Mouse (Mus musculus) embryonic facial prominence, embryonic 15.5 days (tissue): ENCODE measurements around the gene Lrmda. TPM values are rescaled to one million over a fixed set of nuclear protein-coding genes. Genes with fewer than 3 reads are reported as not detected.

ENCODE experiments used
- ATAC-seq: fragments of 200-750 bp; cut with Nextera tagmentation; 2 replicates; pipeline ENCODE4 v1.8.0; 2017; ENCODE audit warnings: low read depth, moderate TSS enrichment; ENCODE audit not compliant: insufficient number of reproducible peaks, low FRiP score, low TSS enrichment
- H3K27ac ChIP-seq: fragments of 300-500 bp; sonication (generic); replicated peaks from 2 replicates; pipeline ENCODE4 v1.5.1; 2015; ENCODE audit warnings: mild to moderate bottlenecking, inconsistent platforms
- H3K27me3 ChIP-seq: fragments of 300-500 bp; sonication (generic); 2 replicates; pipeline ENCODE4 v1.6.1; 2015; ENCODE audit warnings: inconsistent platforms
- H3K36me3 ChIP-seq: fragments of 300-500 bp; sonication (generic); 2 replicates; pipeline ENCODE4 v1.6.1; 2015; ENCODE audit warnings: mild to moderate bottlenecking, inconsistent platforms
- H3K4me1 ChIP-seq: fragments of 300-500 bp; sonication (generic); 2 replicates; pipeline ENCODE4 v1.6.1; 2015; ENCODE audit warnings: inconsistent platforms
- H3K4me2 ChIP-seq: fragments of 300-500 bp; sonication (generic); replicated peaks from 2 replicates; pipeline ENCODE4 v1.6.1; 2015; ENCODE audit warnings: mild to moderate bottlenecking, inconsistent platforms
- H3K4me3 ChIP-seq: fragments of 300-500 bp; sonication (generic); replicated peaks from 2 replicates; pipeline ENCODE4 v1.5.1; 2015; ENCODE audit warnings: mild to moderate bottlenecking, inconsistent platforms
- H3K9ac ChIP-seq: fragments of 300-500 bp; sonication (generic); 2 replicates; pipeline ENCODE4 v1.6.1; 2015; ENCODE audit warnings: inconsistent platforms
- H3K9me3 ChIP-seq: fragments of 300-500 bp; sonication (generic); replicated peaks from 2 replicates; pipeline ENCODE4 v1.6.1; 2016; ENCODE audit warnings: inconsistent platforms
- WGBS: fragments of 180-500 bp; shearing (Covaris S2); methylation state at CpG from one replicate; pipeline ENCODE4 v1.1.7; 2015; 5-methylcytosine and 5-hydroxymethylcytosine counted together
- polyA plus RNA-seq: library from polyadenylated mRNA; unstranded; fragments of >200 nt; fragmentation: Nextera tagmentation; extraction: Ambion mirVana; gene quantifications from 2 replicates; pipeline ENCODE4 v1.2.1, GENCODE M21; 2015

The Lrmda gene
- polyA plus RNA-seq, 1 experiment from 2014 or later = 0.64 TPM

DNA sequence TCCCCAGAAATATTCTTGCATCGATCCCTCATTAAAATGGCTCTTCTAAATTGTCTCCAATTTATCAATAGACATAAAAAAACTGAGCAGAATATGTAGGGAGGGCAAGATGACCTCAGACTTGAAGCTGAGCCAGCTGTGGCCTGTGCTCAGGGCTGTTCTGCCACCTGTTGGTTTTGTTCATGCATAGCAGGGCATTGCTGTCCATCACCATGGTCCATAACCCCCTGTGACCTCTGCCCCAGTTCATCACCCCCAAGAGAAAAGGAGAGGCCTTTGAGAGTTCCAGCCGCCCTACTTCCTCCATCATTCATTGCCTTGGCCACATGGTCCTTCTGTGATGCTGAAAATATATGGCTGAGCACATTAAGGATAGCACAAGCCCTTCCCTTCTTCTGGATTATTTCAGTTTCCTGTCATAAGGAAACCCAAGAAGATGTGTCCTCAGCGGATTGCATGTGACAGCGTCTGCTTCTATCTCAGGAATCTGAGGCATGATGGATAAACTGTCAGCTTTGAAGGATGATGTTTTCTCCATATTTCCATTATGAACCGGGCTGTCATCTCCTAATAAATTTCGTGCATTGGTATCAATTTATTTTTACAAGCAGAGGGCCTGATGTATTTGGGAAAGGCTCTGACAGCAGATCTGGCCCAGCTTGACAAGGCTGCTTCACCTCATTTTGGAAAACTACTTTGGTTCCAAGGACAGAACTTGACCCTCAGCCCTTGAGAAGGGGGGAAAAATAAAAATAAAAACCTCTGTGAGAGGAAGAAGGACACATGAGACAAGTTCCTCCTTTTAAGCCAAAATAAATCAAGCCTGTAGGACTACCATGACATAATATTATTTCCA, 798.1 kb downstream of the Lrmda start:
- no peak for ATAC-seq
- Histone ChIP-seq H3K4me1 (peaks cover 17% of the 10 kb centered on the region), H3K36me3 (no peaks in the 10 kb centered on the region), H3K4me2 (no peak overlapping the region), H3K9me3 (no peaks in the 10 kb centered on the region), H3K9ac (no peak overlapping the region), H3K27ac (no peak overlapping the region), H3K4me3 (no peak overlapping the region), H3K27me3 (no peaks in the 10 kb centered on the region)
- WGBS = 75% methylated on average over 6 of the region's 6 CpGs

GRCm38 (mm10) chr14:22818202-22818530, 798.7 kb downstream of the Lrmda start:
- Histone ChIP-seq H3K9ac (no peak overlapping the region), H3K9me3 (no peaks in the 10 kb centered on the region), H3K36me3 (no peaks in the 10 kb centered on the region), H3K27ac (no peak overlapping the region), H3K4me2 (no peak overlapping the region), H3K27me3 (no peaks in the 10 kb centered on the region), H3K4me3 (no peak overlapping the region), H3K4me1 (peaks cover 13% of the 10 kb centered on the region)
- 55% methylated on average over 3 of the region's 3 CpGs for WGBS
- no peak for ATAC-seq

DNA sequence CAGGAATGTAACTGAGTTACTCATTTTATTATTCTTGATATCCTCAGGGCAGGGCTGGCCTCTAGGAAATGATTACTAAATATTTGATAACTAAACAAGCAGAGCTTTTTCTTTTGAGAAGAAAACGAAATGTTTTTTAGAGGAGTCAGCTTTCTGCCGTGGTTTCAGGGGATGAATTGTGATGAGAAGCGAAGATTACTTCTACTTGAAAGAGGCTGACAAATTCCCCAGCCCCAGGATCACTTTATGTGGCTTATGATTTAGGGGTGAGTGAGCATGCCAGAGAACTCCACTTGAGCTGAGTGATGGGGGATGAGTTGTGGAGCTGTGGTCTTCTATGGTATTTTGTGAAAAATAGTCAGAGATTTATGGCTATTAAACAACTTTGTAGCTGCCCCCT, 803.4 kb downstream of the Lrmda start:
- Histone ChIP-seq H3K4me3 (no peak overlapping the region), H3K36me3 (no peaks in the 10 kb centered on the region)

DNA sequence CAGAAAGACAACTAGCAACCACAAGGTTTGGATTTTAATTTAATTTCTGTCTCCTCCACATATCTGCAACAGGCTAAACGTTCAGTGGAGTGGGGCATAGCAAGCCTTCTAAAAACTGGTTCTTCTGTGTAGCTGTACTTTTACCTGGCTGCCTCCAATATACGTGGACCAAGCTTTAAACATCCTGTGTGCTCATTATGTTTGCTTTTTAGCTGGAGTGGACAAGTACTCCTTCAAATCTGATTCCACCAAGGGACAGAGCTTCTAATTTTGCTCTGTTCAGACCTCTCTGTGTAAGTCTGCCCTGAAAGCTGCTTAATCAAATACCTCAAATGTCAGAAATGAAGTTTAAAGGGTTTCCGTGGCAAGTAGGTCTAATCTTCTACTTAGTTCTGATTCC, 807.3 kb downstream of the Lrmda start:
- no peak overlapping the region for H3K4me3 ChIP-seq
- H3K36me3 ChIP-seq = no peaks in the 10 kb centered on the region
- no peaks in the 10 kb centered on the region for H3K4me1 ChIP-seq
- WGBS = 55% methylated on average over 3 of the region's 3 CpGs
- no peaks in the 10 kb centered on the region for H3K27me3 ChIP-seq
- H3K9ac ChIP-seq = no peak overlapping the region
- no peak for ATAC-seq
- H3K4me2 ChIP-seq = no peak overlapping the region
- no peak overlapping the region for H3K27ac ChIP-seq
- H3K9me3 ChIP-seq = no peaks in the 10 kb centered on the region

More for the DNA sequence above, 803.4 kb downstream of the Lrmda start:
- H3K4me2 ChIP-seq = no peak overlapping the region
- no peak for ATAC-seq
- 44% methylated on average over 3 of the region's 3 CpGs for WGBS
- no peaks in the 10 kb centered on the region for H3K27me3 ChIP-seq
- H3K4me1 ChIP-seq = no peaks in the 10 kb centered on the region
- H3K9ac ChIP-seq = no peak overlapping the region
- 0 out of 2 replicates have a peak overlapping the region, but pooled peaks have one; percentile 39 for H3K27ac ChIP-seq
- no peaks in the 10 kb centered on the region for H3K9me3 ChIP-seq

DNA sequence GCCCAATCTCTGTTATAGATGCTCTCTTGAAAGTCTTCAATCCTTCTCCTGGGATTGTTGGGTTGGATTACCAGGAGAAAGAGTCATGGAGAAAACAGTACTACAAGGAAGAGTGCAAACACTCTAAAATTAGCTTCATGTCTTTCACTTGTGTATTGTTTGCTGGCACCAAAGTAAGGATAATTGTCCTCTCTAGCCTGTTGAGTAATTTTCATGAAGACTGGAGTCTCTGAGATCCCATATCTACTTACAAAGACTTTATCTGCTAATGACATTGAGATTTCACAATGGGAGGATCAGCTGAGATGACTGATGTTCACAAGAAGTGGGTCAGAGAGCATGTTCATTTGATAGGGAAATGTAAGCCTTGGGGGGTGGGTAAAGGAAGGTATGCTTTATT, 817.5 kb downstream of the Lrmda start:
- no peak overlapping the region for H3K27ac ChIP-seq

GRCm38 (mm10) chr14:22841136-22841535, 821.6 kb downstream of the Lrmda start:
- 89% methylated on average over 4 of the region's 4 CpGs for WGBS
- Histone ChIP-seq H3K36me3 (no peaks in the 10 kb centered on the region), H3K4me2 (no peak overlapping the region), H3K9ac (no peak overlapping the region), H3K9me3 (no peaks in the 10 kb centered on the region), H3K27ac (no peak overlapping the region), H3K4me3 (no peak overlapping the region), H3K4me1 (peaks cover 6% of the 10 kb centered on the region; the same call in 1 of the 2 replicates), H3K27me3 (no peaks in the 10 kb centered on the region)
- no peak for ATAC-seq

More for the DNA sequence above, 817.5 kb downstream of the Lrmda start:
- Histone ChIP-seq H3K4me1 (no peaks in the 10 kb centered on the region), H3K4me2 (no peak overlapping the region), H3K36me3 (no peaks in the 10 kb centered on the region), H3K9ac (no peak overlapping the region), H3K4me3 (no peak overlapping the region), H3K9me3 (no peaks in the 10 kb centered on the region), H3K27me3 (no peaks in the 10 kb centered on the region)
- no peak for ATAC-seq

- no peak overlapping the region for H3K27ac ChIP-seq
- H3K4me2 ChIP-seq = no peak overlapping the region
- H3K9me3 ChIP-seq = no peaks in the 10 kb centered on the region
- no peak overlapping the region for H3K9ac ChIP-seq
- H3K4me3 ChIP-seq = no peak overlapping the region
- no peaks in the 10 kb centered on the region for H3K36me3 ChIP-seq
- no peaks in the 10 kb centered on the region for H3K27me3 ChIP-seq
- no peak for ATAC-seq
- peaks cover 14% of the 10 kb centered on the region; the same call in 1 of the 2 replicates for H3K4me1 ChIP-seq
Observed at GRCm38 (mm10) chr14:22844006-22844405, 824.5 kb downstream of the Lrmda start.

- Histone ChIP-seq H3K36me3 (no peaks in the 10 kb centered on the region), H3K27me3 (no peaks in the 10 kb centered on the region), H3K27ac (no peak overlapping the region), H3K4me3 (no peak overlapping the region), H3K4me2 (no peak overlapping the region), H3K9me3 (no peaks in the 10 kb centered on the region), H3K4me1 (peaks cover 14% of the 10 kb centered on the region; the same call in 1 of the 2 replicates), H3K9ac (no peak overlapping the region)
- WGBS = 71% methylated on average over 4 of the region's 4 CpGs
- no peak for ATAC-seq
Observed at GRCm38 (mm10) chr14:22845401-22845800, 825.9 kb downstream of the Lrmda start.

DNA sequence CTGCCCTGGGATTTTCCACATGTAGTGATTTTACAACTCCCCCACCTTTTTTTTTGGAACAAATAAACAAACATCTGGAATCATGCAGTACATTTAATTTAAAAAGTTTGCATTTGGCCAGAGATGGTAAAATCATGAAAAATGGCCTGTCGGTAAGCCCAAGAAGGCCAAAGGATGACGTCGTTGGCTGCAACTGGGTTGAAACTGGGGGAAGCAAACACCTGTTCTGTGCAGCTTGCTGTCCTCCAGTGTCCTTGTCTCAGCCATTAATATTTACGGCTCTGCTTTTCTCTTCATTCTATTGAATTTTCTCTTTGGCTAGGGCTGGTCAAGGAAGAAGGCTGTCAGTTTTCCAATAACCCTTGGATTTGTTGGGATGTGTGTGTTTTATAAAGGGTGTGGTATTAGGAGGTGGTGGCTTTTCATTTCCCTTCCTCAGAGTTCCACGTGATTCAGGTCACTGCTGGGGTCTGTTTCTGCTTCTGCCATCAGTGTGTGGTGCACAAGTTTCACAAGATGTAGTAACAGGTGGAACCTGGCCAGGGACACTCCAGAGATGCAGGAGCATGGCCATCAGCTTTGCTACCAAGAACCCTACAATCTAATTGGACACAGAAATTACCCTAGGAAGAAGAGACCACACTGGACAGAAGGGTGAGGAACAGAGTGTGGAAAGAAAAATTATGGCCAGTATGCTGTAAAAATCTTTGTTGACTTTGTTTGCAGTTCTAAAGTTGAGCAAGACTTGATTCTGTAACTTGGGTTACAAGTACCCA, 827.7 kb downstream of the Lrmda start:
- WGBS = 48% methylated on average over 5 of the region's 5 CpGs

DNA sequence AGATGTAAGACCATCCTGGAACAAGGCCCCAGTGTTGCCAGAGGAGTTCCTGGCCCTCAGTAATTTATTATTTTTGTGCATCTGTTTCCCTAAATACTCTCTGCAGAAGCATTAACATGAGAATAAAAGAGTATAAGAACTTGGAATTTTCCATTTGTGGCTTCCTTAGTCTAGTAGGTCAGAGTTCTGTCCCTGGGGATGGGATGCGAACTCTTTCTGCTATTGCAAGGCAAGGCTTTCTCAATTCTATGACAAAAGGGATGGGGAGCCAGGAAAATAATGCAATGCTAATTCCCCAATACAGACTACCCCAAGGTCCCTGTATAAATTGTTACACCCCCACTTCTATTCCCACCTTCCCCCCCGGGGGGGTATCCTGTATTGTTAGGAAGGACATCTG, 829.6 kb downstream of the Lrmda start:
- 76% methylated on average over 2 of the region's 2 CpGs for WGBS
- H3K9ac ChIP-seq = no peak overlapping the region
- H3K27ac ChIP-seq = no peak overlapping the region
- ATAC-seq = no peak
- H3K4me2 ChIP-seq = no peak overlapping the region
- peaks cover 14% of the 10 kb centered on the region; the same call in 1 of the 2 replicates for H3K4me1 ChIP-seq
- no peaks in the 10 kb centered on the region for H3K36me3 ChIP-seq
- H3K4me3 ChIP-seq = no peak overlapping the region
- H3K27me3 ChIP-seq = no peaks in the 10 kb centered on the region
- no peaks in the 10 kb centered on the region for H3K9me3 ChIP-seq

More for the DNA sequence above, 827.7 kb downstream of the Lrmda start:
- no peak overlapping the region for H3K4me2 ChIP-seq
- peak overlapping the region; percentile 76 for H3K27ac ChIP-seq
- H3K4me1 ChIP-seq = peaks cover 14% of the 10 kb centered on the region; the same call in 1 of the 2 replicates
- H3K4me3 ChIP-seq = no peak overlapping the region
- H3K9me3 ChIP-seq = no peaks in the 10 kb centered on the region
- H3K9ac ChIP-seq = no peak overlapping the region
- H3K36me3 ChIP-seq = no peaks in the 10 kb centered on the region
- H3K27me3 ChIP-seq = no peaks in the 10 kb centered on the region
- no peak for ATAC-seq

- WGBS = 49% methylated on average over 4 of the region's 4 CpGs
- no peak overlapping the region for H3K9ac ChIP-seq
- no peak overlapping the region for H3K4me2 ChIP-seq
- H3K4me1 ChIP-seq = peaks cover 3% of the 10 kb centered on the region; the same call in 1 of the 2 replicates
- H3K27me3 ChIP-seq = no peaks in the 10 kb centered on the region
- H3K36me3 ChIP-seq = no peaks in the 10 kb centered on the region
- no peaks in the 10 kb centered on the region for H3K9me3 ChIP-seq
- no peak for ATAC-seq
- H3K27ac ChIP-seq = no peak overlapping the region
- no peak overlapping the region for H3K4me3 ChIP-seq
Observed at GRCm38 (mm10) chr14:22860631-22861030, 841.1 kb downstream of the Lrmda start.
